In genomic region chr1:138541495-138542169, GRCm38 (mm10) we compare ENCODE assay signal across 15 mouse cellular contexts.
DNase-seq lines count a peak whose midpoint lies in the region; ATAC-seq and TF ChIP-seq lines count a peak whose summit lies in the region.
"Had no signal": no experiment of that assay in that cellular context is flagged by ENCODE, and none has a peak within 500 bp of the region (broad histone marks: within the 10 kb centered on the region; RNA-seq: fewer than 3 reads in every experiment).

No protein-coding gene starts in this region.

- H3K79me2 ChIP-seq in liver, adult 2 months (ENCODE audit: control insufficient read depth, insufficient read depth, low read length), result peaks cover 6% of the 10 kb centered on the region

- no peak for ATAC-seq in liver, embryonic 12.5 days
- peak; percentile 30 for ATAC-seq in activated CD4-positive, CD25-positive, alpha-beta regulatory T cell, adult 4 months
- ATAC-seq in intestine, embryonic 15.5 days, result peak; percentile 58; the same call in 1 of the 2 replicates
- no peak for ATAC-seq in forebrain, embryonic 12.5 days (ENCODE audit: low FRiP score)
- no peak for ATAC-seq in hindbrain, embryonic 14.5 days (ENCODE audit: low FRiP score)
- ATAC-seq: lung, postnatal 0 days had no signal

- no peak overlapping the region for H3K4me2 ChIP-seq in liver, embryonic 12.5 days
- H3K4me2 ChIP-seq in intestine, embryonic 15.5 days (replicated peaks), result no peak overlapping the region
- no peak overlapping the region for H3K4me2 ChIP-seq in forebrain, embryonic 12.5 days
- no peak overlapping the region for H3K4me2 ChIP-seq in hindbrain, embryonic 14.5 days (replicated peaks)

- 75% methylated on average over 8 of the region's 8 CpGs for WGBS in liver, adult 2 months
- WGBS in liver, embryonic 12.5 days (ENCODE audit: insufficient replicate concordance), result 62% methylated on average over 8 of the region's 8 CpGs
- 42% methylated on average over 8 of the region's 8 CpGs for WGBS in intestine, embryonic 15.5 days
- WGBS in small intestine, adult 2 months, result 35% methylated on average over 8 of the region's 8 CpGs
- WGBS in forebrain, embryonic 12.5 days, result 78% methylated on average over 8 of the region's 8 CpGs
- 77% methylated on average over 8 of the region's 8 CpGs for WGBS in hindbrain, embryonic 14.5 days

- H3K9me3 ChIP-seq in liver, embryonic 12.5 days (replicated peaks), result no peaks in the 10 kb centered on the region
- H3K9me3 ChIP-seq in intestine, embryonic 15.5 days, result no peaks in the 10 kb centered on the region
- H3K9me3 ChIP-seq in forebrain, embryonic 12.5 days, result no peaks in the 10 kb centered on the region
- no peaks in the 10 kb centered on the region for H3K9me3 ChIP-seq in hindbrain, embryonic 14.5 days (ENCODE audit: control insufficient read depth, low read length)
- H3K9me3 ChIP-seq: G1E had no signal

- H3K27ac ChIP-seq in liver, adult 2 months (replicated peaks; ENCODE audit: insufficient read depth, low read depth, low read length), result no peak overlapping the region
- H3K27ac ChIP-seq in liver, embryonic 12.5 days, result no peak overlapping the region
- H3K27ac ChIP-seq in intestine, embryonic 15.5 days, result no peak overlapping the region
- H3K27ac ChIP-seq in small intestine, adult 2 months (ENCODE audit: insufficient read depth, low read depth, low read length), result peak overlapping the region; percentile 55
- no peak overlapping the region for H3K27ac ChIP-seq in forebrain, embryonic 12.5 days
- no peak overlapping the region for H3K27ac ChIP-seq in hindbrain, embryonic 14.5 days

- H3K27me3 ChIP-seq in liver, adult 2 months (ENCODE audit: control insufficient read depth, insufficient read depth, low read length), result no peaks in the 10 kb centered on the region
- no peaks in the 10 kb centered on the region for H3K27me3 ChIP-seq in liver, embryonic 12.5 days (replicated peaks)
- no peaks in the 10 kb centered on the region for H3K27me3 ChIP-seq in intestine, embryonic 15.5 days (replicated peaks)
- H3K27me3 ChIP-seq in small intestine, adult 2 months (ENCODE audit: control insufficient read depth, insufficient read depth, low read length), result no peaks in the 10 kb centered on the region
- no peaks in the 10 kb centered on the region for H3K27me3 ChIP-seq in forebrain, embryonic 12.5 days
- no peaks in the 10 kb centered on the region for H3K27me3 ChIP-seq in hindbrain, embryonic 14.5 days (ENCODE audit: control insufficient read depth, insufficient read depth, low read length)

- no peak overlapping the region for H3K4me3 ChIP-seq in liver, adult 2 months (ENCODE audit: insufficient read depth, low read depth, low read length)
- H3K4me3 ChIP-seq in liver, embryonic 12.5 days, result no peak overlapping the region
- H3K4me3 ChIP-seq in intestine, embryonic 15.5 days (replicated peaks), result no peak overlapping the region
- no peak overlapping the region for H3K4me3 ChIP-seq in small intestine, adult 2 months (ENCODE audit: low read depth, low read length)
- H3K4me3 ChIP-seq in forebrain, embryonic 12.5 days (replicated peaks), result no peak overlapping the region
- no peak overlapping the region for H3K4me3 ChIP-seq in hindbrain, embryonic 14.5 days (replicated peaks; ENCODE audit: low read length)

- H3K4me1 ChIP-seq in liver, adult 2 months (ENCODE audit: control insufficient read depth, insufficient read depth, low read length), result peaks cover 7% of the 10 kb centered on the region
- no peaks in the 10 kb centered on the region for H3K4me1 ChIP-seq in liver, embryonic 12.5 days
- no peaks in the 10 kb centered on the region for H3K4me1 ChIP-seq in intestine, embryonic 15.5 days (replicated peaks)
- peaks cover 6% of the 10 kb centered on the region for H3K4me1 ChIP-seq in small intestine, adult 2 months (ENCODE audit: control insufficient read depth, insufficient read depth, insufficient read length, low read length)
- 0 out of 2 replicates have a peak, but pooled peaks cover 7% of the 10 kb centered on the region for H3K4me1 ChIP-seq in forebrain, embryonic 12.5 days
- no peaks in the 10 kb centered on the region for H3K4me1 ChIP-seq in hindbrain, embryonic 14.5 days (replicated peaks; ENCODE audit: control insufficient read depth, insufficient read depth, low read length)

- TF ChIP-seq POLR2A in liver, adult 2 months (IDR thresholded peaks at IDR 0.05; ENCODE audit: extremely low read depth, insufficient read depth, low read length), result no peak
- no peak for TF ChIP-seq POLR2A in small intestine, adult 2 months (IDR thresholded peaks at IDR 0.05; ENCODE audit: low read depth, low read length)

- TF ChIP-seq CTCF in liver, adult 2 months (IDR thresholded peaks at IDR 0.05; ENCODE audit: low read depth, low read length), result no peak
- TF ChIP-seq CTCF in small intestine, adult 2 months (IDR thresholded peaks at IDR 0.05; ENCODE audit: extremely low read depth, insufficient read length, insufficient replicate concordance, low read depth, low read length), result no peak

- DNase-seq in liver, adult 2 months (ENCODE audit: extremely low read depth, low read depth, low spot score), result peak; percentile 16
- no peak for DNase-seq in hindbrain, embryonic 14.5 days (ENCODE audit: low spot score)
- DNase-seq in adrenal gland, postnatal 14 days, result no peak
- DNase-seq: adrenal gland, adult 2 months; cerebellum, adult 8-10 months; gastrocnemius, postnatal 10 days; heart, postnatal 36 days; kidney, postnatal 25 days had no signal

- H3K36me3 ChIP-seq in liver, adult 2 months (ENCODE audit: control insufficient read depth, insufficient read depth, low read length), result peaks cover 2% of the 10 kb centered on the region; the same call in 1 of the 2 replicates
- H3K36me3 ChIP-seq in liver, embryonic 12.5 days, result no peaks in the 10 kb centered on the region
- H3K36me3 ChIP-seq in intestine, embryonic 15.5 days, result no peaks in the 10 kb centered on the region
- no peaks in the 10 kb centered on the region for H3K36me3 ChIP-seq in small intestine, adult 2 months (ENCODE audit: control insufficient read depth, insufficient read depth, low read length)
- H3K36me3 ChIP-seq in forebrain, embryonic 12.5 days (replicated peaks), result no peaks in the 10 kb centered on the region
- no peaks in the 10 kb centered on the region for H3K36me3 ChIP-seq in hindbrain, embryonic 14.5 days (replicated peaks; ENCODE audit: control insufficient read depth, insufficient read depth)

- no peak overlapping the region for H3K9ac ChIP-seq in liver, adult 2 months (ENCODE audit: low read depth, low read length)
- H3K9ac ChIP-seq in liver, embryonic 12.5 days, result no peak overlapping the region
- H3K9ac ChIP-seq in intestine, embryonic 15.5 days, result no peak overlapping the region
- no peak overlapping the region for H3K9ac ChIP-seq in forebrain, embryonic 12.5 days
- H3K9ac ChIP-seq in hindbrain, embryonic 14.5 days, result no peak overlapping the region

Comparison
In these comparisons a context has a peak if more than half of its experiments do, and no peak if none do; other contexts are left out.
1. ATAC-seq: peak in activated CD4-positive, CD25-positive, alpha-beta regulatory T cell, adult 4 months (single experiment) and intestine, embryonic 15.5 days (single experiment); none in liver, embryonic 12.5 days (single experiment), forebrain, embryonic 12.5 days (single experiment) and hindbrain, embryonic 14.5 days (single experiment).